Mouse (Mus musculus) frontal cortex, adult (tissue): ENCODE measurements around the gene Inpp5e.

Experiments used
- ATAC-seq: cut with Nextera tagmentation; 2 replicates; pipeline ENCODE4 v1.9.2; 2017; ENCODE audit warnings: mild to moderate bottlenecking, moderate library complexity, mixed read lengths; ENCODE audit not compliant: low TSS enrichment

The Inpp5e gene

GRCm38 (mm10) chr2:26408515-26409356 is at the start of gene Inpp5e:
Gene Inpp5e (minus strand): TSS chr2:26409203.
- ATAC-seq, result peak; percentile 89

DNA sequence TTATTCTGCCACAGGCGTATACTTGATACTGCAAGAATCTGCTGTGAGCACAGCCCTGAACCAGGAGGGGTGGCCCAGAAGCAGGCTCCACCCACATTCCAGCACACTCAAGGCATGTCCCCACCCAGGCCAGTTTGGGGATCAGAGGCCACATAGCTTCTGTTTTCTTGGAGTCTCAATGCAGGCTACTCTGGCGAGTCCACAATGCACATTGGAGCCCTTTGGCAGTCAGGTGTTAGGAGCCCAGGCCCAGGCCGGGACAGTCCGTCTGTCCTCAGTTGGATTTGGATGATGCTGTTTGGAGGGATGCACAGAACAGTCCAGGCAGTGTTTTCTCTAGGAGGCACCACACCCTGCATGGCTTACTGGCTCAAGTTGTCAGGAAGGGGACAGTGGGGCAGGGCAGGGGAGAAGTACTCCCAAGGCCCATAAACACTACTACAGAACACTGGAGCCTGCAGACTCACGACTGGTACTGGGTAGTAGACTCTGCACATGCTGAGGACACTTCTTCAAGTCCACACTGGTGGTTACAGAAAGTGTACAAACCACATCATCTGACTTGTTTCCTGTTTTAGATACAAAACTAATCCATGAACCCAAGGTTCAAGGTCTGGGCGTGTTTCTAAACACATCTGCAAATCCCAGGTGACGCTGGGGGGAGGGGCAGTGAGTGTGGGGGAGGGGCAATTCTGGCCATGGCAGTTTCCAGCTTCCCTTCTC is 49.6 kb upstream of the Inpp5e start:
- ATAC-seq, result no peak

DNA sequence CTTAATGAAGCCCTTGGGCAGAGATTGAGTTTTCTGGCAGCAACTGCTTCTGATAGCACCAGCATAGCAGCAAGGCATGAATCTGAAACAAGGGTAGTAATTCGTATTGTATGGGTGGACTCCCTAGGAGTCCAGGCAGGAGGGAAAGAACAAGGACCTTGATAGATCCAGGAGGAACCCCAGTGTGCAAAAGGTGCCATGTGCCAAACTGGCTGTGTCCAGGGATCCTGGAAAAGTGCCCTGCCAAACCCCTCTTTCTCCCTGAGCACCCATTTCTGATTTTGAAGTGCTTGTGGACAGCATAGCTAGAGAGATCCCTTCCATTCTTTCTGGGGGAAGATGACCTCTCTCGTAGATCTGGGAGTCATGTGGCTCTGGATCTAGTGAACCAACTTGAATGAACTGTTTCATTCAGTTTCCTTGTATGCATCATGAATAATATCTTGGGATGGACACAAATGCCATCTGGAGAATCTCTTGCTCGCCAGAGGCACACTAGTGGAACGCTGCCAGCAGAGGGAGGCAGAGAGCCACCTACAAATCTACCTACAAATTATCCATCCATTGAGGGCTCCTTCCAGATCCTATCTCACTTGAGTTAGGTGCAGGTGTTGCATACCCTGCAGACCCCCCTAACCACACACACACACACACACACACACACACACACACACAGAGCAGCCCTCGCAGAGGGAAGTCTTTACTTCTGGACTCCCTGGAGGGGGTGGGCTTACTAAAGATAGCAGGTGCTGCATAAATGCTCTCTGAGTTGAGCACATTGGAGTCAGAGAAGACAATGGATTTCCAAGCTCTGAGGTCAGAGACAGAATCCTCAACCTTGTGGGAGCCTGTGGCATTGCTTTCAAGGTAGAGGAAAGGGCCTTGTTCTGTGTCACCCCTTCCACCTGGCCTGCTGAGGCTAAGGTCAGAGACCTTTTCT is 40.4 kb upstream of the Inpp5e start:
- ATAC-seq, result no peak

DNA sequence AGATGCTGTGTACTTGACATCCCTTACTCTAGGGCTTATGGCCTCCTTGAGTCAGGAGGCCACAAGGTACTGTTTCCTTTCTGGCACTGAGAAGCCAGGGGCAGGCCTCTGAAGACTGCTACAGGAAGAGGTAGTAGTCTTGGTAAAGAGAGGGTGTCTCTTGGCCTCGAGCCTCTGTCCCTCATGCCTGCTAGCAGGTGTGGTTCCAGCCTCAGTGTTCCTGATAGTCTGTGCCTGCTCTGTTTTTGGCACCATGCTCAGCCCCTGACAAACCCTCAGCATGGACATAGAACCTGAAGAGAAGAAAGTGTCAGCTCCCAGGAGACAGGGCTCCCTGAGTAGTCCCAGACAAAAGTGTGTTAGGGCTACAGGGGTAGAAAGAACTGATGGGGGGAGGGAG is 38.4 kb upstream of the Inpp5e start:
- no peak for ATAC-seq

DNA sequence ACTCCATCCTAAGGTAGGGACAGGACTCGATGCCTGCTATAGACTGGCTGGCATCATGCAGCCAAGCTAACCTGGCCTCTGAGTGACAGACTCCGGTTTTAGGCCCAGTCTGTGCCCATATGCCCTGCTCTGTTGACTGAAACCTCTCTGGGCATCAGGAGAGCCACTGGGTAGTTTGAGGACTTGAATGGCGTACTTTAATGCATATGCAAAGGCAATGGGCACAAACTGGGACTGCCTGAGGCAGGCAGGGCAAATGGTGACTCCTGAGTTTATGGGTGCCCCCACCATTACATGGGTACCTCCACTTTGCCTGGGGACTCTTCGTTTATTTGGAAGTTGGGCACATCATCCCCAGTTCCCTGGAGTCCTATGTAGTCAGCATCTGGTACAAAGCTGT is 37.7 kb upstream of the Inpp5e start:
- ATAC-seq, result no peak

- peak; percentile 78 for ATAC-seq
Observed at GRCm38 (mm10) chr2:26445666-26446445, 36.9 kb upstream of the Inpp5e start.

DNA sequence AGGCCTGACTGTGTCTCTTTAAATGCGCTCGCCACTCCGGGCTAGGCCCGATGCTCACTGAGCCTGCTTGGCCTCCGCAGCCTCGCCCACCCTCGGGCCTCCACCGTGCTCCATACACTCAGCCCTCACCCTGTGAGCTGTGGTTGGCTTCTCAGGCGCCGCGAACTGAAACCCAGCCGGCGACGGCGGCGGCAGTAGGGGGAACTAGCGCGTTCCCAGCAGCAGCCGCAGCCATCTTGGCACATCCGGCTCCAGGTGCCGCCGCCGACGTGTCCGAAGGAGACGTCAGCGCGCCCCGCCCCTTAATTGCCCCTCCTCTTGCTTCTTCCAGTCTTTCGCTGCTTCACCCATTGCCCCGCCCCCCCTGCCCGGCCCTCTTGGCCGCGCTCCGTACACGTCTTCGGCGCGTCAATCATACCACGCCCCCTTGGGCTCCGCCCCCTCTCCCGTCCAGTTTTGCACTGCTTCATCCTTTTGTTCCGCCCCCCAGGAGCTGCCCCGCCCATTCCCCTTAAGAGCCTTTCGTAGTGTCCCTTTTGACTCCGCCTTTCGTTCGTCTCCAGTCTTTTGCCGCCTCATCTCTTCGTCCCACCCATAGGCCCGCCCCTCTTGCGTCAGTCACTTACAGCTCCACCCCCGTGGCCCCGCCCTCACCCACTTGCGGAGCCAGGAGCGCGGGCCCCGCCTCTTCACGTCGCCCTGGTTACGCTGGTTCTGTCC is 36.1 kb upstream of the Inpp5e start, which contains the start of gene Sec16a:
Sec16a (minus strand) TSS at position 271 of the 720 bp plus-strand sequence.
- ATAC-seq, result peak; percentile 84

DNA sequence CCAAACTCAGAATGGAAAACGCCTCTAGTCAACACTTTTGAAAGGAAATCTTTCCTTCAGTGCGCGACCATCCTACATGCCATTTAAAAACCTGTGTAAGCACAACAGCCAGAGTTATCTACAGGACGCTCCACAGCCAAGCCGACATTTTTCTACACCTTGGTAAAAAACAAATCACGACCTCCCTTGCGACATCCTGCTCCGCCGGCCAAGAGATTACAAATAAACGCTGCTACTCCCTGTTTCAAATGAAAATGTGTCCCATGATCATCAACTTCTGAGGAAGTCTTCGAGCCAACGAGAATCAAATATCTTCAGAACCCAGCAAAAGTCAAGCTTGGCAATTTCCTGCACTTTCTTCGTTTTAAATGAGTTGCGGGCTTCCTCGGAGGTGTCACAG is 35.4 kb upstream of the Inpp5e start:
- ATAC-seq, result no peak

GRCm38 (mm10) chr2:26443876-26444275 is 34.9 kb upstream of the Inpp5e start:
- ATAC-seq, result no peak

GRCm38 (mm10) chr2:26442843-26443242 is 33.8 kb upstream of the Inpp5e start:
- no peak for ATAC-seq

DNA sequence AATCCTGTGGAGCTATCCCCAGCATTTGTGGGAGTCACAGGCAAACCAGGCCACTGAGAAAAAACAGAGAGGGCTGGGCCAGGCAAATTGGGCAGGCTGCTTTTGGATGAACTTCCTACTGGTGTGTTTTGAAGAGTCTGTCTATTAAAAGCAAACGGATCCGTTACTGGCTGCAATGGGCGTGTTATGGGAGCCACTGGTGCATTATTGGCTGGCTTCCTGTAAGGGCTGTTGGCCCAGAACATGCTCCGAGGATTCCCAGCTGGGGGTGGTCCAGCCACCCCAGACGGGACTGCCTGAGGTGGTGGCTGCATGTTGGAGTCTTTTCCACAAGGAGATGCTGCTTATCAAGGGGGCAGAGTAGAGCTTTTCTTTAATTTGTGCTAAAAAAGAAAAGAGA is 32.7 kb upstream of the Inpp5e start:
- ATAC-seq, result no peak

DNA sequence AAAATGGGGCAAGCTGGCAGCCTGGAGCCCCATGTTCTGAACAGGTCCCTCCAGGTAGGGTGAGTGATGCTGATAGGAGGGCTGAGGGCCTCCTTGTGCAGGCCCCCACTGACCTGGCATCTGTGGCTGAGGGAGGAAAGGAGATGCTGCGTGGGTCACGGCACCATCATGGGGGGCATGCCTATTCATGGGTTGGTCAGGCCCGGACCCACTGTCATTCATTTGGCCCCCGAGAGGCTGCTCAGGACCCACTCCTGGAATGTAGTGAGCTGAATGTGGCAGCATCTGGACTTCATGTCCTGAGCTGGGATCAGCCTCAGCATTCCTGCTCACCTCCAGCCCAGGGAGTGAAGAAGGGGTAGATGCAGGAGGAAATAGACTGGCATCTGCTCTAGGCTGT is 32.3 kb upstream of the Inpp5e start:
- no peak for ATAC-seq

GRCm38 (mm10) chr2:26439671-26440070 is 30.7 kb upstream of the Inpp5e start:
- no peak for ATAC-seq

DNA sequence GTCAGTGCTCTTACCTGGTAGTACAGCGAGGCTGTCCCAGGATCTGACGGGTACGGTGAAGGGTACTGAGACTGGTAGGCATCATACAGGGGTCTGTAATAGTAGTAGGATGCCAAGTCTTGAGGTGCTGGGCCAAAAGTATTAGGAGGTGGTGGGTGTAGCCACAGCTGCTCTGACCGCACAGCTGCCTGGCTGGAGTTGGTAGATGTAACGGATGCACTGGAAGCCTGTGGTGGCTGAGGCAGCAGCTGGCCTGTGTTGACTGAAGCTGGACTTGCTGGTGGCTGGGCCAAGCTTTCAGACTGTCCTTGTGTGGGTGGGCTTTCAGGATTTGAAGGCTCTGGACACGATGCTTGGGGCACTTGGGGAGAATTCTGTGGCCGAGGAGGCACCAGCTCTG is 29.4 kb upstream of the Inpp5e start:
- ATAC-seq, result no peak

- ATAC-seq, result peak; percentile 87
Observed at GRCm38 (mm10) chr2:26437221-26437620, 28.2 kb upstream of the Inpp5e start.

DNA sequence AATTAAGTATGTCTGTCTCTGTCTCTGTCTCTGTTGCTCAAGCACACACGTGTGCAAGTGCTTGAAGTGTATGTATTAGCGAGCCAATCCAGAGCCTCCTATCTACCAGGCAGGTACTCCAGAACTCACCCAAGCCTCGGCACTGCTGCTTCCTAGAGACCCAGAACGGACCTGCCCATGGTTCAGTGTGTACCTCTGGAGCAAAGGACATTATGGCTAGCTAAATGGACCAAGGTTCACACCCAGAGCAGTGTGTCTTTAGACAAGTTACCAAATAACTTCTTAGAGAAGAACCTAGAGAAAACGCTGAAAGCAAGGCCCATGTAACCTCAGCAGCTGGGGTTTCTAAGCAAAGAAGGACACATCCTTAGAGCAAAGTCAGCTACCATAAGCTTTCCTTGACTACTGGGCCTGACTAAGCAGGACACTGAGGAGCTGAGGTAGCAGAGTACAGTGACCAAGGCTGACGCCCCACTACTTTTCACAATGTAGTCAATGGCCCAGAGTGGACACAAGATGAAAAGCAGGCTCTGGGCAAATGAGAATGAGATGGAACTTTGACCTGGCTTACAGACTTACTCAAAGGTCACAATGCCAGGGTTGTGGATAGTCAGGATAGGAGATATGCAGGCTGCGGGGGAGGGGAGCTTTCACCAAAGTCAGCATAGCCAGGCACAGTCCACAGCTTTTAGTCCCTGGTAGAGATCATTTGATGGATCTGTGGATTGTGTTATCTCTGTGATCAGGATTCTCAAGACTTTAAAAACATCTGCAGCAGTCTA is 26.0 kb upstream of the Inpp5e start:
- ATAC-seq, result no peak

DNA sequence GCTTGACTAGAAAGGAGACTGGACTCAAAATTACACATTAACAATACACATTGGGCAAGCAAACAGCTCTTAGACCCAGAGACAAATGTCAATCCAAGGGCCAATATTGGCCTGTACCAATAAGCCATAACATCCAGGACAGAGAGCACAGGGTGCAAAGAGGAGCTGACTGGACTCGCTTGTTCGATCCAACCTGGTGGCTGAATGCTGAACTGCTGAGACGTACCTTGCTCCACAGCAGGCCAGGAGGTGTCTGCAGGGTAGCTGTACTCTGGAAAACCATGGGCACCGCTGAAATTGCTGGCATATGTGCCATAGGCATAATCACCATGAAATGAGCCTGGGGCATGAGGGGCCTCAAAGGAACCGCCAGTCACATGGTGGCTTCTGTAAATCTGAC is 20.8 kb upstream of the Inpp5e start:
- ATAC-seq, result no peak

- no peak for ATAC-seq
Observed at GRCm38 (mm10) chr2:26424541-26424940, 15.5 kb upstream of the Inpp5e start.

DNA sequence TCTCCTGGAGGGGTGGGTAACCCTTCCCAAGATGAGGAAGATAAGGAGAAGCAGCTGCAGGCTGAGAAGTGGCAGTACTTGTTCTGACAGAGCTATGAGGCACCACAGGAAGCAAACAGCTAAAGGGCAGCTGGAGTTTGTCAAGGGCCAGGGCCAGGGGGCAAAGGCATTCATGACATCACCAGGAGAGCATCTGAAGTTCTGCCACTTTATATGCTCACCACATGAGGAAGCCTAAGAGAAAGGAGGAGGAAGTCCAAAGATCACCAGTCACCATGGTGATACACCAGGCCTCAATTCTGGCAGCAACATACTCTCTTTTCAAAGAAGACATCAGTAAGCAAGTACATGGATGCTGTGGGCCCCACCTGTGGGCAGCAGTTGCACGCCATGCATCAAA is 14.1 kb upstream of the Inpp5e start:
- ATAC-seq, result no peak

GRCm38 (mm10) chr2:26421969-26422368 is 13.0 kb upstream of the Inpp5e start:
- no peak for ATAC-seq
